Mouse (Mus musculus): ENCODE data around the gene Ccnl1.

Ccnl1 gene

GRCm38 (mm10) chr3:65927101-65927501 lies 30.9 kb downstream of the Ccnl1 start:
- no peak for DNase-seq (ENCODE audit: low spot score in 2 of 2)

GRCm38 (mm10) chr3:65926426-65926825 lies 31.6 kb downstream of the Ccnl1 start:
- no peak for DNase-seq (ENCODE audit: low spot score in 2 of 2)

- no peak for DNase-seq (ENCODE audit: low spot score in 2 of 2)
Measured at GRCm38 (mm10) chr3:65925058-65925740, 32.9 kb downstream of the Ccnl1 start.

- no peak for DNase-seq (ENCODE audit: low spot score in 2 of 2)
Measured at GRCm38 (mm10) chr3:65922420-65922819, 35.6 kb downstream of the Ccnl1 start.

GRCm38 (mm10) chr3:65921671-65922070 lies 36.4 kb downstream of the Ccnl1 start:
- DNase-seq (ENCODE audit: low spot score in 2 of 2): no peak

- no peak for DNase-seq (ENCODE audit: low spot score in 2 of 2)
Measured at GRCm38 (mm10) chr3:65919016-65919415, 39.0 kb downstream of the Ccnl1 start.

- DNase-seq (ENCODE audit: low spot score in 2 of 2): no peak
Measured at GRCm38 (mm10) chr3:65912928-65913327, 45.1 kb downstream of the Ccnl1 start.

- DNase-seq (ENCODE audit: low spot score in 2 of 2): no peak
Measured at GRCm38 (mm10) chr3:65912217-65912616, 45.8 kb downstream of the Ccnl1 start.

GRCm38 (mm10) chr3:65911265-65911664 lies 46.8 kb downstream of the Ccnl1 start:
- no peak for DNase-seq (ENCODE audit: low spot score in 2 of 2)

- no peak for DNase-seq (ENCODE audit: low spot score in 2 of 2)
Measured at GRCm38 (mm10) chr3:65909454-65909853, 48.6 kb downstream of the Ccnl1 start.

GRCm38 (mm10) chr3:65907536-65907935 lies 50.5 kb downstream of the Ccnl1 start:
- DNase-seq (ENCODE audit: low spot score in 2 of 2): no peak

- DNase-seq (ENCODE audit: low spot score in 2 of 2): no peak
Measured at GRCm38 (mm10) chr3:65905281-65906169, 52.5 kb downstream of the Ccnl1 start.

- peak; percentile 20 to 31 for DNase-seq (ENCODE audit: low spot score in 2 of 2)
Measured at GRCm38 (mm10) chr3:65904711-65905110, 53.3 kb downstream of the Ccnl1 start.

- no peak for DNase-seq (ENCODE audit: low spot score in 2 of 2)
Measured at GRCm38 (mm10) chr3:65904106-65904505, 53.9 kb downstream of the Ccnl1 start.

- no peak for DNase-seq (ENCODE audit: low spot score in 2 of 2)
Measured at GRCm38 (mm10) chr3:65898598-65899278, 59.3 kb downstream of the Ccnl1 start.

- no peak for DNase-seq (ENCODE audit: low spot score in 2 of 2)
Measured at GRCm38 (mm10) chr3:65897233-65897993, 60.6 kb downstream of the Ccnl1 start.

Measured in urinary bladder, postnatal 36 days (tissue).